Mouse (Mus musculus): ENCODE results near the gene Crp. TPM values are rescaled to one million over a fixed set of nuclear protein-coding genes. Genes with fewer than 3 reads are reported as not detected.

The Crp gene
- total RNA-seq, 1 experiment, result not detected

DNA sequence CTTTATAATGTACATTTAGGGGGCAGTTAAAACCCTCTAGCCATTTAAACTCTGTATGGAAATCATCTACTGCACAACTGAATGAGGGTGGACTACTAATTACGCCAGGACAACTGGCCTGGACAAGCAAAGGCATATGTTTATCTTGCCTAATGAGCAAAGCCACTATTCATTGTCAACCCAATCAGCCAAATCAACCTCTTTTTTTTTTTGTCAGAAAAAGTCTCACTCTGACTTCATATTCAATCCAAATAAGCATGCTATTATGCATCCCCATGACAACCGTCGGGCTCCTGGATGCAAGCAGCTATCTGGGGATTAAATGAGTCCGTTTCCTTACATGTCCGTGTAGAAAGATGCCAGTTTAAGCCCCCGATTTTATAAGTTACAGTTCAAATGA, 30.3 kb upstream of the Crp start:
- no peak overlapping the region for H3K9ac ChIP-seq (ENCODE audit: insufficient read depth, low read depth, low read length, poor library complexity, severe bottlenecking)
- no peak for TF ChIP-seq CHD2 (IDR thresholded peaks at IDR 0.05; ENCODE audit: low read depth, low read length)
- TF ChIP-seq ZC3H11A (IDR thresholded peaks at IDR 0.05; ENCODE audit: borderline replicate concordance, low read depth, low read length), result no peak
- no peak for TF ChIP-seq ZNF384 (IDR thresholded peaks at IDR 0.05; ENCODE audit: low read depth, low read length)
- no peak for TF ChIP-seq MAFK (IDR thresholded peaks at IDR 0.05; ENCODE audit: insufficient read depth, low read depth, low read length)
- TF ChIP-seq HCFC1 (IDR thresholded peaks at IDR 0.05; ENCODE audit: borderline replicate concordance, insufficient read depth, low read length), result no peak
- no peaks in the 10 kb centered on the region for H3K9me3 ChIP-seq (ENCODE audit: control insufficient read depth, insufficient read depth, low read depth, low read length)
- DNase-seq (ENCODE audit: low read depth, low spot score), result no peak
- no peaks in the 10 kb centered on the region for H3K36me3 ChIP-seq (ENCODE audit: control insufficient read depth, insufficient read depth, low read length, poor library complexity, severe bottlenecking)
- no peaks in the 10 kb centered on the region for H3K4me1 ChIP-seq (ENCODE audit: control insufficient read depth in 2 of 2, insufficient read depth in 2 of 2, low read length in 2 of 2, poor library complexity in 1 of 2)
- H3K27ac ChIP-seq (ENCODE audit: insufficient read depth, low read depth, low read length, poor library complexity, severe bottlenecking), result no peak overlapping the region
- H3K4me3 ChIP-seq (ENCODE audit: insufficient read depth in 1 of 2, low read depth in 1 of 2, low read length in 2 of 2, poor library complexity in 1 of 2, severe bottlenecking in 1 of 2), result no peak overlapping the region
- in situ Hi-C loops (cut with MboI; ENCODE audit: low sequenced_read_pairs in 2 of 2, unreplicated experiment in 2 of 2), result no loop called here

DNA sequence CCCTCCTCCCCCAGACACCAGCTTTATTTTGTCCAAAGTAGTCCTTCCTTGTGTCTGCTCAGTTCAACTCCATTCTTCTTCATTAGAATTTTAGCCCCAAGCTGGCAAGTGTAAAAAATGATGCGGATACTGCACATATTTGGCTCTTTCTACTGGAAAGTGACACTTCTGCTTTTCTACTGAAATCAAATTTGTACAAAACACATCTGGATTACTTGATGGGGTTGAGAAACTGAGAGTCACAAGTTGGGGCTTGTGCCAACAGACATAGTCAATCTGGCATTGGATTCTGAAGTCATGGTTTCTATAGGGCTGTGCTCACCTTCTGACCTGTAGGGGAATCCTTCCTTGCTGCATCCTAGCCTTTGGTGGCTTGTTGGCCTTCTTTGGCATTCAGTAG, 27.1 kb upstream of the Crp start:
- Histone ChIP-seq H3K9me3 (ENCODE audit: control insufficient read depth, insufficient read depth, low read depth, low read length) (no peaks in the 10 kb centered on the region), H3K27ac (ENCODE audit: insufficient read depth, low read depth, low read length, poor library complexity, severe bottlenecking) (no peak overlapping the region), H3K9ac (ENCODE audit: insufficient read depth, low read depth, low read length, poor library complexity, severe bottlenecking) (no peak overlapping the region), H3K4me3 (ENCODE audit: insufficient read depth in 1 of 2, low read depth in 1 of 2, low read length in 2 of 2, poor library complexity in 1 of 2, severe bottlenecking in 1 of 2) (no peak overlapping the region), H3K36me3 (ENCODE audit: control insufficient read depth, insufficient read depth, low read length, poor library complexity, severe bottlenecking) (no peaks in the 10 kb centered on the region), H3K4me1 (ENCODE audit: control insufficient read depth in 2 of 2, insufficient read depth in 2 of 2, low read length in 2 of 2, poor library complexity in 1 of 2) (no peaks in the 10 kb centered on the region)
- in situ Hi-C loops (cut with MboI; ENCODE audit: low sequenced_read_pairs in 2 of 2, unreplicated experiment in 2 of 2), result no loop called here
- TF ChIP-seq HCFC1 (IDR thresholded peaks at IDR 0.05; ENCODE audit: borderline replicate concordance, insufficient read depth, low read length), result no peak
- no peak for TF ChIP-seq CHD2 (IDR thresholded peaks at IDR 0.05; ENCODE audit: low read depth, low read length)
- TF ChIP-seq MAFK (IDR thresholded peaks at IDR 0.05; ENCODE audit: insufficient read depth, low read depth, low read length), result no peak
- no peak for DNase-seq (ENCODE audit: low read depth, low spot score)

- H3K9ac ChIP-seq (ENCODE audit: insufficient read depth, low read depth, low read length, poor library complexity, severe bottlenecking), result no peak overlapping the region
- DNase-seq (ENCODE audit: low read depth, low spot score), result no peak
- no peak for TF ChIP-seq CHD2 (IDR thresholded peaks at IDR 0.05; ENCODE audit: low read depth, low read length)
- H3K36me3 ChIP-seq (ENCODE audit: control insufficient read depth, insufficient read depth, low read length, poor library complexity, severe bottlenecking), result no peaks in the 10 kb centered on the region
- peaks cover 3% of the 10 kb centered on the region; the same call in 1 of the 2 replicates for H3K9me3 ChIP-seq (ENCODE audit: control insufficient read depth, insufficient read depth, low read depth, low read length)
- peaks cover 0 to 2% of the 10 kb centered on the region in 2 experiments; a peak in 1 of 4 replicates for H3K4me1 ChIP-seq (ENCODE audit: control insufficient read depth in 2 of 2, insufficient read depth in 2 of 2, low read length in 2 of 2, poor library complexity in 1 of 2)
- in situ Hi-C loops (cut with MboI; ENCODE audit: low sequenced_read_pairs in 2 of 2, unreplicated experiment in 2 of 2), result no loop called here
- H3K4me3 ChIP-seq (ENCODE audit: insufficient read depth in 1 of 2, low read depth in 1 of 2, low read length in 2 of 2, poor library complexity in 1 of 2, severe bottlenecking in 1 of 2), result no peak overlapping the region
- no peak overlapping the region for H3K27ac ChIP-seq (ENCODE audit: insufficient read depth, low read depth, low read length, poor library complexity, severe bottlenecking)
These were observed 17.1 kb upstream of the Crp start for GRCm38 (mm10) chr1:172680742-172681141.

DNA sequence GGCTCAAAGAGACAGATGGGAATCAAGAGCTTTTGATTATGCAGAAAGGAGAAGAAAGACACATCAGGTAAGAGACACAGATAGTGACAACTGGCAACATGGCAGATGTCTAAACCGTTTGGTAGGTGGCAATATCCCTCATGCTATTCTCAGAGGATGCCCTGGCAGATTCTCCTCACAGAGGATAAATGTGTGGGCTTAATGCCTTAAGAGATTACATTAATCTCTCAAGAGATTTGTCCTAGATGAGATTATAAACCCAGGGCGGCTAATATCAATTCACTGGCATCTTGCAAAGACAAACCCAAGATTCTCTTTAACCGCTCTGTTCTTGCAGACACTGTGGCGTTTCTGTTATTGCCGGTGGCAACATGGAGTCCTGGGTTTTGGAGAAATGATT, 14.3 kb upstream of the Crp start:
- H3K27ac ChIP-seq (ENCODE audit: insufficient read depth, low read depth, low read length, poor library complexity, severe bottlenecking), result no peak overlapping the region
- H3K9me3 ChIP-seq (ENCODE audit: control insufficient read depth, insufficient read depth, low read depth, low read length), result no peaks in the 10 kb centered on the region
- H3K9ac ChIP-seq (ENCODE audit: insufficient read depth, low read depth, low read length, poor library complexity, severe bottlenecking), result no peak overlapping the region
- no peak for DNase-seq (ENCODE audit: low read depth, low spot score)
- in situ Hi-C loops (cut with MboI; ENCODE audit: low sequenced_read_pairs in 2 of 2, unreplicated experiment in 2 of 2), result no loop called here
- H3K36me3 ChIP-seq (ENCODE audit: control insufficient read depth, insufficient read depth, low read length, poor library complexity, severe bottlenecking), result no peaks in the 10 kb centered on the region
- no peak overlapping the region for H3K4me3 ChIP-seq (ENCODE audit: insufficient read depth in 1 of 2, low read depth in 1 of 2, low read length in 2 of 2, poor library complexity in 1 of 2, severe bottlenecking in 1 of 2)
- H3K4me1 ChIP-seq (ENCODE audit: control insufficient read depth in 2 of 2, insufficient read depth in 2 of 2, low read length in 2 of 2, poor library complexity in 1 of 2), result peaks cover 0 to 2% of the 10 kb centered on the region in 2 experiments; a peak in 1 of 4 replicates
- TF ChIP-seq CHD2 (IDR thresholded peaks at IDR 0.05; ENCODE audit: low read depth, low read length) (no peak), ZNF384 (IDR thresholded peaks at IDR 0.05; ENCODE audit: low read depth, low read length) (no peak), HCFC1 (IDR thresholded peaks at IDR 0.05; ENCODE audit: borderline replicate concordance, insufficient read depth, low read length) (no peak), ZC3H11A (IDR thresholded peaks at IDR 0.05; ENCODE audit: borderline replicate concordance, low read depth, low read length) (no peak), MAFK (IDR thresholded peaks at IDR 0.05; ENCODE audit: insufficient read depth, low read depth, low read length) (no peak)

DNA sequence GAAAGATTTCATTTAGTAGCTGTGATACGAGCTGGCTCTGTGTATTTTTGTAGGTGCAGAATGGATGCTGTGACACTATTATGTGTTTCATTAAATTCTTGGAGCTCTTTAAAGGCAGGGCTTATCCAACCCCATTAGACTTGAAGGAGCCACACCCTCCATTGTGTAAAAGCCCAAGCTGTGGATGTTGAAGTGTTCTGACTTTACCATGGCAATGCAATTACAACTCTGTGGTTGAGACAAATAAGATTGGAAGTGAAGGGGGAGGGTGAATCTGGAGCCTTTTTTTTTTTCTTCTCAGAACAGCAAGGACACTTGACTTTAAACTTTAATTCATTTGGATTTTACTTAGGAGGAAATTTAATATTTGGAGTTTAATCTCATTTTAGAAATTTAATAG, 13.9 kb upstream of the Crp start:
- no peaks in the 10 kb centered on the region for H3K36me3 ChIP-seq (ENCODE audit: control insufficient read depth, insufficient read depth, low read length, poor library complexity, severe bottlenecking)
- H3K9me3 ChIP-seq (ENCODE audit: control insufficient read depth, insufficient read depth, low read depth, low read length), result no peaks in the 10 kb centered on the region
- H3K27ac ChIP-seq (ENCODE audit: insufficient read depth, low read depth, low read length, poor library complexity, severe bottlenecking), result no peak overlapping the region
- H3K4me1 ChIP-seq (ENCODE audit: control insufficient read depth in 2 of 2, insufficient read depth in 2 of 2, low read length in 2 of 2, poor library complexity in 1 of 2), result peaks cover 0 to 2% of the 10 kb centered on the region in 2 experiments; a peak in 1 of 4 replicates
- DNase-seq (ENCODE audit: low read depth, low spot score), result peak; percentile 24
- TF ChIP-seq ZNF384 (IDR thresholded peaks at IDR 0.05; ENCODE audit: low read depth, low read length), result peak; percentile 87
- TF ChIP-seq CHD2 (IDR thresholded peaks at IDR 0.05; ENCODE audit: low read depth, low read length), result no peak
- in situ Hi-C loops (cut with MboI; ENCODE audit: low sequenced_read_pairs in 2 of 2, unreplicated experiment in 2 of 2), result no loop called here
- no peak overlapping the region for H3K9ac ChIP-seq (ENCODE audit: insufficient read depth, low read depth, low read length, poor library complexity, severe bottlenecking)
- H3K4me3 ChIP-seq (ENCODE audit: insufficient read depth in 1 of 2, low read depth in 1 of 2, low read length in 2 of 2, poor library complexity in 1 of 2, severe bottlenecking in 1 of 2), result no peak overlapping the region
